Mouse (Mus musculus): Measurements from ENCODE around the gene Olfr196.
"Not testable (repeated sequence)": the region's sequence is repeated elsewhere in the genome, so short reads cannot be mapped to it uniquely, and the experiment has no call there.

Gene Olfr196

GRCm38 (mm10) chr16:59170354-59170753 is at the start of gene Olfr196:
Olfr196 (minus strand) TSS chr16:59170454.
- DNase-seq: no peak

GRCm38 (mm10) chr16:59219667-59220066 is 49.4 kb upstream of the Olfr196 start, which contains the start of gene Olfr199:
Olfr199 (minus strand) TSS chr16:59219767.
- DNase-seq: not testable (repeated sequence)

GRCm38 (mm10) chr16:59217861-59218260 is 47.6 kb upstream of the Olfr196 start:
- not testable (repeated sequence) for DNase-seq

- DNase-seq: not testable (repeated sequence)
Observed at GRCm38 (mm10) chr16:59203433-59203832, 33.2 kb upstream of the Olfr196 start, which contains the start of gene Olfr198. Olfr198 (minus strand) TSS chr16:59203533.

GRCm38 (mm10) chr16:59151996-59152395 is 18.3 kb downstream of the Olfr196 start:
- no peak for DNase-seq

- no peak for DNase-seq
Observed at GRCm38 (mm10) chr16:59146746-59147145, 23.5 kb downstream of the Olfr196 start, which contains the start of gene Olfr195. Olfr195 (plus strand) TSS chr16:59147046.

GRCm38 (mm10) chr16:59141105-59141504 is 29.1 kb downstream of the Olfr196 start:
- no peak for DNase-seq

- no peak for DNase-seq
Observed at GRCm38 (mm10) chr16:59130740-59131139, 39.5 kb downstream of the Olfr196 start.

GRCm38 (mm10) chr16:59120969-59121368 is 49.3 kb downstream of the Olfr196 start, which contains the start of gene Olfr194:
Olfr194 (minus strand) TSS chr16:59121069.
- DNase-seq: no peak
